Mouse (Mus musculus) heart, adult 8-10 months (tissue): ENCODE measurements at regions not wholly inside any gene's neighbourhood (a gene's known extent, or its start where the extent isn't known, plus 50 kb on each side); places are given as distances from the start of the nearest gene placed in this dataset.

Source experiments
- DNase-seq: peaks from one replicate; pipeline ENCODE4 v3.0.0; 2022; ENCODE audit warnings: low spot score

DNA sequence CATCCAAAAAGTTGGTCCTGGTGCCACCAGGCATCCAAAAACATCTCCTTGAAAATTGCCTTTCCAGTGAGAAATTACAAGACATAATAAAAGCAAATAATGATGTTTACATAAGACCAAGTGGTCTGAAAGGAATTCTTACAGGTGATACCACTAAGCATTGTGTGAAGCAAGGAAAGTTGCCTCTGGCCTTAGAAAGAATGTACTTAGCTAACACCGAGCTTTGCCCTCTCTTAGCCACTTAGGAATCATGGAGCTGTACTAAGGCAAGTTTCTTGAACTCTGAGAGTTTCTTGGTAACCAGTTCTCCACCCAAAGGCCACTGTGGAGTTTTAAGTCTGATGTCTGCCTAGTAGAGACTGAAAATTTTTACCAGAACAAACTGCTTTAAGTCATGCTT lies 359.4 kb upstream of the Cdh11 start:
- no peak for DNase-seq

DNA sequence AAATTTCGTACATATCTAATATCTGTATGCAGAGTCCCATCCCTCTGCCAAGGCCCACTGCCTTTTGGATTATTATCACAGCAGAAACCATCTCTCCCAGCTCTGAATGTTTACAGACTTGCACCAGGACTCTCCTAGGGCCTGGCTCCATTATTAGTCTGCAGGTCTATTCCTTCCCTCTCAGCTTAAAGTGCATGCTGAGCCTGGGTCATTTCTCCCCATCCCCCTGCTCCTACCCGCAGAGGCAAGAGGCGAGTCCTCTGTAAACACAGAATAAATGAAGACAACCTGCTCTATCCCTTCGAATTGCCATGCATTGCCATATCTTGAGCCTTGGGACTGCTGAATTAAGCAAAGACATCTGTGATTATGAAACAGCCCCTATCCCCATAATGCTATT lies 362.6 kb upstream of the Cdh11 start:
- no peak for DNase-seq

DNA sequence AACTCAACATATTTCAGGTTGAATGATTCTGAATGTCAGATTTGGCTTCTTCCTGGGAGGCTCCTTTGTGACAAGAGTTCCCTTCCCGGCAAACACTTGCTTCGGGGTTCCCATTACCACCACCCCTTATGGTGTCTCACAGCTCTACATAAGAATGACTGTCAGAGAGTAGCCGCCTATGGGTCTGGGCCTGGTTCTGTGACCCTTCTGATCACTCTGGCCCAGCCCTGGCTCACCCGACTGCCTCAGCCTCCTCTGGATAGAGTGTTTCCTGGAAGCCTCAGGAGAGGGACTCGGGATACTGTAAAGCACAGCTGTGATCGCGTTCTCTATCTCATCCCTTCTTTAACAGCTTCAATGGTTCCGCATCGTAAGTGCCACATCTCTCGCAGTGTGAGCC lies 363.0 kb upstream of the Cdh11 start:
- DNase-seq, result no peak

DNA sequence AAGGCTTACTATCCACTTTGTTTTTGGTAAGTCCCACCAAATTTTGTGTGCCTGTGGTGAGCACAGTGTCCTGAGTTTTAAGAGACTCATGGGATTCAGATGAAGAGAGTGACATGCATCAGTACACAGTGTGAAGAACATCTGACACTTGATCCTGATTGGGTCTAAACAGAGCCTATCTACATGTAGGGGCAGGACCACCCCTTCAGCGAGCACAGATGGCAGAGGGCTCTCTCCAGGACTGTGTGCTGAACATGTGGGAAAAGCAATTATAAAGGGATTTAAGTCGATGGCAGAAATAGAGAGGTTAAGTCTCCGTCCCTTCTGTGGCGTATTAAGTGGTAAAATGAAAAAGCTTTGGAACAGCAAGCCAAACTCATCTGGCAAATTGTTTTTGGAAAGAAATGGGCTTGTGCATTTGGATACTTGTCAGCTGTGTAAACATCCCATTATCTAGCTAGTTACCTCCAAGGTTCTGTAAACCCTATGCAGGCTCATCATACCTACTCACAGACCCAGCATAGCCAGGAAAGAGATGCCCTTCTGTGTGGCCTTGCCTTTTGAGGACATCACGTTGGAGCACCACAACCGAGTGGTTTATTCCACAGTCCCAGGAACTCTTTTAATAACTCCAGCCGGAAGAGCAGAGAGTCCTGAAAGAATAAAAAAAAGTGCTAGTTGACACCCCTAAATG lies 381.3 kb upstream of the Cdh11 start:
- DNase-seq, result no peak

DNA sequence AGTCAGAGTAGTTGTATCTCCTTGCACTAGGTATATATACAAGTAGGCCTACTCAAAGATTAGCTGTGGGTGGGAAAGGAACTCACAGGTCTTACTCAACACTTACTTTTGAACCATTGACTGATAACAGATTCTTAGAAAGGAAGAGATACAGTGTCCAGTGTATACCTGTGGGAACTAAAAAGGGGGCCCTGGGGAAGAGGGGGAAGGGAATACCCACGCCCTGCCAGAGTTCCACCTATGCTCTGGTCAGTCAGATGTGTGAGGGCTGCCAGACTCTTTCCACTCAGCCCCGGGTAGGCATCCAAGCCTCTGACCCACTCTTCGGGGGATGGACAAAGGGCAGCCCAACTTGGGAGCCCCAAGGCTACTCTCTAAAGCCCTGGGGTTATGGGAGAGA lies 387.9 kb upstream of the Cdh11 start:
- DNase-seq, result no peak

DNA sequence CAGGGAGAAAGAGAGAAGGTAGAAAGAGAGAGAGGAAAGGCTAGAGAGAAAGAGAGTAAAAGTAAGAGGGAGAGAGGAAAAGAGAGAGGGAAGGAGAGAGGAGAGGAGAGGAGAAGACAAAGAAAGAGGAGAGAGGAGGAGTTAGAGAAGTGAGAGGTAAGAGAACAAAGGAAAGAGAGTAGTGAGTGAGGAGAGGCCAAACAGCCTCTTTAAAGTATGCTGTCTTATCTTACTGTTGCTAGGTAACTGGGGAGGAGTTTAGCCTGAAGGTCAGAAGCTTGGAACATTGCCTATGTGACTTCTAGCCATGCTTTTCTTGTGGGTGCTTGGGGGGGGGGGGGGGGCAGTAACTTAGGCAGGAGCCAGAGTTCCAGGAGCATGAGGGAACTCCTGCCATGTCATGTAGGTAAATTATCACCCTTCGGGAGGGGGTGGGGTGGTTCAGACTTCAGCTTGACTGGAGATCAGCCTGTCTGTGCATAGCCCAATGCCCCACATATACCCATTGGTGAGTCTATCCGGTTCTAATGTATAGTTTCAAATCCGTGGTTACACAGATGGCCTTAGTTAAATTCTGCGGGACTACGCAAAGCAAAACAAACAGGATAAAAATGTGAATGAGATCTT lies 388.5 kb upstream of the Cdh11 start:
- no peak for DNase-seq

DNA sequence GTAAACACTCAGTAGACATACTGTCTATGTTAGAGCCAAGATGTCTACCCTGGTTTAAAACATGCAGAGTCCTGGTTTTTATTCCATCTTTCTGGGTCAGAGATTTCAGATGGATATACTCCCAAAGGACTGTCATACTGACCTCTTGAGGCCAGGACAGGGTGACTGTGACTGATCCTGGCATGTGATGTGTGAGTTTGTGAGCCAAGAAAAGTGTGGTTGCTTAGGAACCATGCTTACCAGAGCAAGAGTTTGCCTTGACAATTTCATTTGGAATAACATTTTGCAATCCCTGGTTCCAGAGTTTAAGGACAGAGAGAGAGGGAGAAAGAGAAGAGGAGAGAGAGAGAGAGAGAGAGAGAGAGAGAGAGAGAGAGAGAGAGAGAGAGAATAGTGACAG lies 395.2 kb upstream of the Cdh11 start:
- no peak for DNase-seq

DNA sequence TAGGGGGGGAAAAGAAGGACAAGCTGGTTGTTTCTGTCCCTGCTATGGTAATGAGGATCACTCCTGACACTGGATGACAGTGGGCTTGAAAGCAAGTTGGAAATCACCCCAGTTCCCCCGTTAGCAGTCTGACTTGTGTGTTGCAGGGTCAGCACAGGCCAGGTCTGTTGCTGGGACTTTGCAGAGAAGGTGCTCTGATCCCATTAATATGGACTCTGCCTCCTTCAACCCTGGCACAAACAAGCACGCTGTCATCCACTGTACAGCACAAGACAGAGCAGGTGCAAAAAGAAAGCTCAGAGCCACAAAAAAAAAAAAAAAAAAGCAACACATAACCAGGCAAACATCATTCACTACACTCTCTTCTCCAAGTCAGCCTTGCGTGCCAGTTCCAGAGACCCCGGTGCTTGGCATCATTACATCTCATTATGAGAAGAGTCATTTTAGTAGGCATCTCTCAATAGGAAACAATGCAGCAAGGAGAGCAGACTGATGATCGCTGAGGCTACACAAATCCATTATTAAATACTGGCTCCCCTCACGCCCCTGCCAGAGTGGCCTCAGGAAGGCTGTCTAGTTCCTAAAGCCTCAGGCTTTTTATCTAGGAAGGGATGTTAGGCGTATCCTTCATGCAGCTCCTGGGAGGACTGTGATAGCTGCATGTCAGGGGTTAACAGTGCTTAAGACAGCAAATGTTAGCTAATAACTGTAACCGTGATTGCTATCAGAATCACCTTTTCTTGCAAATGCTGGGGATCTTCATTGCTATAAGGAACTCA lies 403.5 kb upstream of the Cdh11 start:
- no peak for DNase-seq

DNA sequence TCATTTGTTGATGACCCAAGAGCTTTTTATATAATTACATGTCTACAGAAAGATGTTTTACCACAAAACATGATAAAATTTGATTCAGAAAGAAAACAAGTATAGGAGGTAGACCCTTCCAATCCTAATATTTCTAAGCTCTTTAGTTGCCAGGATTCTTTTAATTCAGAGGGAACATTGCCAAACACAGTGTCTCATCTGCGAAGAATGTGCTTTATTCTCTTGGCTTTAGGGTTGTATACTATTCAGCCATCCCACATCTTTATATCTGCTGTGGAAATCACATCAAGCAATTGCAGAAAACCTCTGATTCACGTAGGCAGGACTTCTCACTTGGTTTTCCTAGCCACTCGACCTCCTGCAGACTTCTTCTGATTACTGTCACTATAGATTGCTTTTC lies 412.8 kb upstream of the Cdh11 start:
- DNase-seq, result no peak

DNA sequence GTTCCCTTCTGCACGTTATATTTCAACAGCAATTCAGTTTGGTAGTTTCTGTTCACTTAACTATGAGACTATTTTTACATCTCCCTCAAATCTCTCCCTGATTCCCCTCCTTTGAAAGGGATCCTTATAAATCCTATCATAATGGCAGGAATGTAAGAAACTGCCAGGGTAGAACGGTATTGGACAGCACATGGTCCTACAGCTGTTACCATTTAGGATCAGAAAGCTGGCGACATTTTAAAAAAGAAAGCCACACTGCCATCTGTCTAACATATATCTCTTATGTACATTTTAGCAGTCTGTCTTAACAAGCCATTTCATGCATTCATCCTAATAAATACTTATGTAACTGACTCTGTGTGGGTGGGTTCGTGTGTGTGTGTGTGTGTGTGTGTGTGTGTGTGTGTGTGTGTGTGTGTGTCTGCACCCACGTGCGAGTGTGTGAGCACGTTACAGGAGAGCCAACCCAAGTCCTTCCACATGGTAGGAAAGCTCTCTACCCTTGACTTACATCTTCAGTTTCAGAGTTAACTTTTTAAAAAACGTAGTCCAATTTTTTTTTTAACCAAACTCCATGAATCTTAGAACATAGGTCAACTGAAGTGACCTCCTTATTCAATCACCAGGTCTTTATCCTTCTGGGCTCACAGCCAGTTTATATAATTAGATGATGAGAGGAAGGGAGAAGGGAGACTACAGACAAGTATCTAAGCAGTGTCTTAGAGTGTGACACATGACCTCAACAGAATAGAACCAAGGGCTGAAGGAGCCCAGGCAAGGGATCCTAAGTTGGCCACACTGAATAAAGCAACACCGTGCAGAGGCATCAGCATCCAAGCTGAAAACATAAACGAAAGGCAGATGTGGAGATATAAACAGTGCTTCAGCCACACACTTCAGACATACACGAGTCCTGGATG lies 414.5 kb upstream of the Cdh11 start:
- DNase-seq, result no peak

DNA sequence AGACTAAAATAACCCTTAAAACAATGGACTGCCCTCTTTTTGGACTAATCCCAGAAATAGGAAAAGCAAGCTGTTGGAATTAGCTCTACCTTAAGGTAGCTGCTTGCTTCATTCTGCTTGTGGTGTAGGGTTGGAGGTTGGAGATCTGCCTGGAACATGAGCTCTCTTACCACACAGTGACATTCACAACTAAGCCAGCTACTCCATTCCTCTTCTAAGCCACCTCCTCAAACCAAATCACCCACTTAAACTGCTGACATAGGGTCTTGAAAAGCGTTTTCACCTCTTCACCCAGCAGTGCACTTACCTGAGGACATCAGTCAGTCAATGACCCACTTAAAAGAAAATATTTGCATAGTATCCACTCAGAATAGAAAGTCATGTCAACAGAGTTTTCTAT lies 418.3 kb upstream of the Cdh11 start:
- no peak for DNase-seq

DNA sequence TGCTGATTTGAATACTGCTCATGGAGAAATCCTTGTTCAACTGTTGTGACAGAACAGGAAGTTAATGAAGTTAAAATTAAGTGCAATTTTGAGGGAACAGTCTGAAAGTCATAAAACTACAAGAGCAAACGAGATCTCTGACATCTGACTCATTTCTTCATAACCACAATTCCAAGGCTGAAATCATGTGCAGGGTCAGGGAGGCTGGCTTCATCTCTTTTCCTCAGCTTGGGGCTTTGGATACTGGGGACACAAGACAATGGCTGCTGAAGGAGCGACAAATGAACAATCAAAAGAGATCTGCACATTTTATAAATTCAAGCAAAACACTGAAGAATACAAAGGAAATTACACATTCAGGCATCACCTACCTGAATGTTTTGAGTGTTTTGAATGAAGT lies 429.2 kb upstream of the Cdh11 start:
- DNase-seq, result no peak

DNA sequence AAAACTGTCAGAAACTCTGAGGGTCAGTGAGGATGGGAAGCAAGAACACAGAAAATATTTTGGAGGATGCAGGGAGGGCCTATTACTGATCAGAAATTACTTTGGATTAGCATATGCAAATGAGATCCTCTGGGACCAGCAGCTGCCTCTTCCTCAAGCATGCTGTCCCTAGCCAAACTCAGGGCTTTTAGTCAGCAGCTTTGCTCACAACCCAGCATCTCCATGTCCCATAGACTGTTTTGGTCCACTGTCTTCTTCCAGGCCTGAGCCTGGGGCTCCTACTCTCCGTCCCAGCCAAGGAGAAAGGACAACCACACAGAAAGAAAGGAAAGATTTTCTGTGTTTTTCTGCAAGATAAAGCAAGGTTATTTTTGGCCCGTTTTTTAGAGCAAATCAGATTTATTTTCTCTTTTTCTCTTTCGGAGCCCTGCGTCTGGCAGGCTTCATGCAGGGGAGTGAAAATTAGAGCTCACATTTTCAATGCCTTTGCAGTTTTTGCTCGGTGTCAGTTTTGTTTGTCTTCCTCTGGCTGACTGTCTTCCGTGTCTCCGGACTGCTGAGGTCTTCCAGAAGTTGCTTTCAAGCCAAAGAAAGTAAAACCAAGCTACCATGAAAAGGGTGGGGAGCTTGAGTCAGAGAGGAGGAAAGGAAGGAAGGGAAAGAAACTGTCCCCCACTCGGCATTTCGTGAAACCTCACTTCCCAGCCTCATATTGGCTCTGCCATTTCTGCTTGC lies 445.5 kb upstream of the Cdh11 start:
- DNase-seq, result peak; percentile 3

DNA sequence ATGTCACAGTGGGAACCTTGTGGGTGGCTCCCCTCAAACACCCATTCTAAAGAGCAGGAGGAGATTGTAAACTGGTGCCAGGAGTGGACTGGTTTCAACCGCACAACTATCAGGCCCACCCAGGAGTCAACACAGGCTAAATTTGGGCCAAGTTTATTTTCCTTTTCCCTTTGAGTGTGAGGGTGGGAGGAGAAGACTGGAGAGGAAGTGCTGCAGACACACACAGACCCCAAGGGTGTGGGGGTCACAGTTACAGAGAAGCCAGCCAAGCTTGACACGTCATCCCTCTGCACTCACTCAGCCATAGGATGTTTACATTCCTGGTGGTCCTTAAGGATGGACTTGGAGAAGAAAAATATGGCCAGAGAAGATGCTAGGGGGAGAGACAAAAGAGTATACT lies 448.9 kb upstream of the Cdh11 start:
- DNase-seq, result no peak

DNA sequence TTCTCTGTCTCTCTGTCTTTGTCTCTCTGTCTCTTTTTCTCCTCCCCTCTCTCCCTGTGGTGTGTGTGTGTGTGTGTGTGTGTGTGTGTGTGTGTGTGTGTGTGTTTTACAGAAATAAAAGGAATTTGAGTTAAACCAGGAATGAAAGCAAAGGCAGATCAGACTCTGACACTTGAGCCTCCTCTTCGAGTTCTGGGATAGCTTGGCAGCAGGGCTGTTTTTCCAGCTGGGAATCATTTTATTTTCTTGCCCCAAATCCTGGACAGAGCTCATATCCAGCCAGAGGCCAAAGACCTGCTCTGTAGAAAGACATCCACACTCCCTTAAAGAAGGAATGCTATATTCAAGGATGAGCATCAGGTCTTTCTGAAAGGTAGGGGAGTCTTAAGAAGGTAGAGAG lies 450.2 kb upstream of the Cdh11 start:
- DNase-seq, result peak; percentile 15

DNA sequence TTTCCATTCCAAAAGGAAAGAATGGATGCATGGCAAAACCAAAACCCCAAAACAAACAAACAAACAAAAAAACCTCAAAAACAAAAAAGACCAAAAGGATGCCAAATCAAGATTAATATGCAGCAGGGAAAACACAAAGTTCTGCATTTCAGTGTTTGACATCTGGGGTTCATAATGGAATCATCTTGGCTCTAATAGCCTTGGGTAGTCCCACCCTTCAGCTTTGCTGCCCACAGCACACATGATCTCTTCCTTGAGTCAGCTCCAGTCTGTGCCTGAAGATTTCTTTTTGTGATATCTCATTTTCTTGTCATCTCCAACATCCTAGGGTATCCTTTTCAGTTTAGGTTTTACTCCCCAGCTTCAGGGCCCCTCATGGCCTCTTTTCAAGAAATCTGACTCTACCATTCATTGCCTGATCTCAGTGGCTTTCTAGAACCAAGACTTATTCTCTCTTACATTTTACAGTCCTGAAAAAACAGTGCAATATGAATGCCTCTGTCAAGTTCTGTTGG lies 453.1 kb upstream of the Cdh11 start:
- no peak for DNase-seq

DNA sequence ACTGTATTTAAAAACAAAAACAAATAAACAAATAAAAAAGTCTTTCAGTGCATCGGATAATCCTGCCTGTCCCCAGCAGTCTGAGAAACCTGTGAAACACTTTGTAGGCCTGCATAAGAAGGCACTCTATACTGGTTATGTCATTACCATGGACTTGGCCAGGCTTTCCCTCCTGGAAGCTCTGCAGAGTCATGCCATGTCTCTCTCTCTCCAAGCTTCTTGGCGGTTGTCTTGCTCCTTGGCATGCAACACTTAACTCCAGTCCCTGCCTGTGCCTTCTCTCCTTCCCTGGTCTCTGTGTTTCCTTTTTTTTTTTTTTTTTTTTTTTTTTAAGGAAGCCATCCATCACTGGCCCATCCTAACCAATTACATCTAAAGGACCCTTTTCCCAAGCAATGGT lies 458.7 kb upstream of the Cdh11 start:
- DNase-seq, result no peak

DNA sequence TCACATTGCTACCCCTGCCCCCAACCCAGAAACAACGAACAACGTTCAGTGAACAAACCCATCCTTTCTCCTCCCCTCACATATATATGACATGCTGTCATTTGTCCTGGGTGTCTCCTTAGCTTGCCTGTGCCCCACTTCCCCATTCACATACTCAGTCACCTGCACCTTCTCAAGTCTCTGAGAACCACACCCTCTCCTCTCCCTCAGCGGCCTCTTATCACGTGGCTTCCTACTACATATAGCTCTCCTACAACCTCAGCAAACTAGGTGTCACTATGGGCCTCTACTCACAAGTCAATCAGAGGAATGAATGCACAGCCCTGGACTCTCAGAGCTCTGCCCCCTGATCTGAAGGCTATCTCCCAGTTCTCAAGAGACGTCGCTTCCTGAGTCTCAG lies 459.2 kb upstream of the Cdh11 start:
- DNase-seq, result no peak

DNA sequence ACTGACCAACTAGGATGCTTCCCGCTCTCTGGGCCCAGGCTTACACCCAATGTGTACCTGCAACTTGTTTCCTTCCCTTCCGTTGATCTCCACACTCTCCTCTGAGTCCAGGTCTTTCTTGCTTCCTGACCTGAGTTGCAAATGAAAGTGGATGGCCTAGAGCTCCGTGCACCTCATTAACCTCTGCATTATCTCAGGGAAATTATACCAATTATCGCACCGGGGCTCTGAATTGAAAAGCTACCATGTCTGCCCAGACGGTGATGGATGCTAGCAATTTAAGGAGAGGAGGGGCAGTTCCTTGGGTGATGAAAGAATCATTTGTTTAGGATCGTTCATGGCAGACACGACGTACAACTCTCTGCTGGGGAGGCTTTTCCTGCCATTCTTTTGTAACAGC lies 460.4 kb upstream of the Cdh11 start:
- no peak for DNase-seq

DNA sequence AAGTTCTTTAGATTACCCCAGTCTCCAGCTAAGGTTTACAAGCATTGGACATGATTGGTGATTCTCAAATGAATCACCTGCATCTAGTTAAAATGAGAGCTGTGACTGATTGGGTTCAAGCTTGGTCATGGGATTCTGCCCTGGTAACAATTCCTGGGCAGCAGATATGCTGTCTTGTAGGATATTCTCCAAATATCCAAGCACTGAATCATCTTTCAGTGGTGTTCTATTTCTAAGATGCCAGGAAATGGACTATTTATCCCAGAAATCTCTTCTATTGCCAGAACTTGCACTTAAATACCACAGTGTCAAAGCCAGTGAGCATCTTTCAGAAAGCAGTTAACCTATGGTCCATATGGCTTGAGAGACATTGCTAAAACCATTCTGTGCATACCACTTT lies 475.8 kb upstream of the Cdh11 start:
- DNase-seq, result no peak

DNA sequence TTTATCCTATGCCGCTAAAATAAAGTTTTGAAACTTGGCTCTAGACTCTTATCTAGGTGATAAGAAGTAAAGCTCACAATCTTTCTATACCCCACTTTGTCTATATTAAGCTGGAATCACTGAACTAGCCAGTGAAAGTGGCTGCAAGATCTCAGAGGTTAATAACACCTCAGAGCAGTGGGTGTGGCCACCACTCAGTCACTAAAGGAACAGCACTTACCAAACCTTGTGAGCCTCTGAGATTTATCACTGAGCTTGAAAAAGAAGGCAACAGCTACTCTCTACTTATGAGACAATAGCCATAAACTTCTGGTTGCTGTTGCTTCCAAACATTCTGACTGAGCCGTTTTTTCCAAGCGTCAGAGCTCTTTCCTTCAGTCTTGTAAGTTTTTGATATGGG lies 484.6 kb upstream of the Cdh11 start:
- no peak for DNase-seq
